Mouse (Mus musculus) liver, embryonic 14.5 days (tissue): ENCODE measurements around the gene Itgad.

Experiments
- CTCF ChIP-seq: IDR thresholded peaks from 2 replicates; pipeline ENCODE4 v1.5.1; 2016; ENCODE audit warnings: antibody characterized with exemption, low read depth, control low read depth
- EP300 ChIP-seq: IDR thresholded peaks from 2 replicates; pipeline ENCODE4 v1.6.1; 2016; ENCODE audit warnings: antibody characterized with exemption, low read depth

DNA sequence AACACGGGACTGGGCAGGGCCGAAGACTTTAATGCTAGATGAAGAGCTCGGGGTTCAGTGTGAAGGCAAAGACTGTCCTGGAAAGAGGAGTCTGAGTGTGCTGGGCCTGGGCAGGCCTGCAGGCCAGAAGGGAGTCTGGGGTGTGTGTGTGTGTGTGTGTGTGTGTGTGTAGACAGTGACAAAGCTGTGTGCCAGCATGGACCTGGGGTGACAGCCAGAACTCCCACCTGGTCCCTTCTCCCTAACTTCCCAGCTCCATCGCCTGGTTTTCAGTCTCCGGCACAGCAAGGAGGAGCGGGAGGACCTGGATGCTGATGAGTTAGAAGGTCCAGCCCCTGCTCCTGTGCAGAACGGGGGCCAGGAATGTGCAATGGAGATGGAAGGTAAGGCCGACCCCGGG, 117.3 kb downstream of the Itgad start:
- no peak for TF ChIP-seq CTCF
- TF ChIP-seq EP300, result no peak
